Mouse (Mus musculus): Measurements from ENCODE around the gene Cep112. TPM values are rescaled to one million over a fixed set of nuclear protein-coding genes. Genes with fewer than 3 reads are reported as not detected.

The Cep112 gene
- total RNA-seq, 2 experiments from 2014 or later: 10.7 to 14.2 TPM

DNA sequence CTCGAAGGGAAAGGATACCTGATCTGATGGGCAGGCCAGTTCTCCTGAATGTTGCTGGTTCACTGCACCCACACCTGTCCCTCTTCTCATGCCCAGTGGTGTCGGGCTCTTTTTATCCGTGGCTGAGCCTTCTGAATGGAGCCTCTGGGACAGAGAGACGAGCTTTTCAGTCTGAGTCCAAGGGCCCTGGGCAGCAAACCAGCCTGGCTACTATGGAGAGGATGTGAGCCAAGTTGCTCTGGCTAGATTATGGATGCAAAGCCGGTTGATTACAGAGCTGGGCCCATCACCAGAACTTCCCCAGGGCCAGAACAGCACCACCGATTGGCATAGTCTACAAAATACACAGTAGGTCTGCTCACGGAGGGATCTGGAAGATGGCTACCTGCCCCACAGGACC, 476.7 kb downstream of the Cep112 start:
- peak; percentile 51 to 79 for DNase-seq (ENCODE audit: low spot score in 2 of 2)

DNA sequence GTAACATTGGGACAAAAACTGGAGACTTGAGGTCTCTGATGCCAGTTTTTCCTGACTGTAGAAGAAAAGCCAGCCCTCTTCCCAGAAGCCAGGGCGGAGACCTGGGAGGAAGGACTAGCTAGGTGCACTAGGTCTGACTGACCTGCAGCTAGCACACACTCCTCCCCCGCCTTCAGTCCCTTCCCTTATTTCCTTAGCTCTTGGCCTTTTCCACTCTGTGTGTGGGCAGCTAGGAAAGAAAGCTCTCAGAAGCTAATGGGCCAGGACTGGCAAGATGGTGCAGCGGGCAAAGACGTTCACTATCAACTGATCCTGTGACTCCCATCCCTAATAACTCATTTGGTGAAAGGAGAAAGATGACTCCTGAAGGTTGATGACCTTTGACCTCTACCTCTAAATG, 477.3 kb downstream of the Cep112 start:
- DNase-seq (ENCODE audit: low spot score in 2 of 2): no peak

DNA sequence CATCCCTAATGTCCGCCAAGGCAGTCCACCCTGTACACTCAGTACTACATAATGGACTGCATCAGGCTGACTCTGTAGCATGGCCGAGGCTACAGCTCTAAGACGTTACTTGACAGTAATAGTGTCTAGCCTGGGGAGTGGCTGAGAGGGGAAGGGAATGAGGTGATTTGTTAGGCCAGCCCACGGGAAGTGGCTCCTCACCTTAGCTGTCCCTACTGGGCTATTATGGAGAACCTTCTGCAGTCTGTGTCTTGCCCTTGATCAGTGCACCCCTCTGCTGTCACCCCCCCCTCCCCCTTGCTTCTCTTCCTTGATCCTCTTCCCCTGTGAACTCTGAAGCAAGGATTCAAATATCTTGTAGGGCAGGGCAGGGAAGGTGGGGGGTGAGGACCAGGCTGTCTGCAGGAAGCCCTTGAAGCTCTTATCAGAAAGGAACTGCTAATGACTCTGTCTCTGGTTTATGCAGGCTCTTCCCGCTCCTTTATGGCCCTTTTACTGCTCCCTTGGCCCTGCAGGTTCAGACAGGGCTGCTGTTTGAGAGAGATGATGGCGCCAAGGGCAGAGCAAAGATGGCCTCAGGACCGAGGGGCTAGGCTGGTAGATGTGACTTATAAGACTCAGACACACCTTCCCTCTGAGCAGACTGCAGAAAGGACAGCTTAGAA, 481.7 kb downstream of the Cep112 start:
- DNase-seq (ENCODE audit: low spot score in 2 of 2): no peak

DNA sequence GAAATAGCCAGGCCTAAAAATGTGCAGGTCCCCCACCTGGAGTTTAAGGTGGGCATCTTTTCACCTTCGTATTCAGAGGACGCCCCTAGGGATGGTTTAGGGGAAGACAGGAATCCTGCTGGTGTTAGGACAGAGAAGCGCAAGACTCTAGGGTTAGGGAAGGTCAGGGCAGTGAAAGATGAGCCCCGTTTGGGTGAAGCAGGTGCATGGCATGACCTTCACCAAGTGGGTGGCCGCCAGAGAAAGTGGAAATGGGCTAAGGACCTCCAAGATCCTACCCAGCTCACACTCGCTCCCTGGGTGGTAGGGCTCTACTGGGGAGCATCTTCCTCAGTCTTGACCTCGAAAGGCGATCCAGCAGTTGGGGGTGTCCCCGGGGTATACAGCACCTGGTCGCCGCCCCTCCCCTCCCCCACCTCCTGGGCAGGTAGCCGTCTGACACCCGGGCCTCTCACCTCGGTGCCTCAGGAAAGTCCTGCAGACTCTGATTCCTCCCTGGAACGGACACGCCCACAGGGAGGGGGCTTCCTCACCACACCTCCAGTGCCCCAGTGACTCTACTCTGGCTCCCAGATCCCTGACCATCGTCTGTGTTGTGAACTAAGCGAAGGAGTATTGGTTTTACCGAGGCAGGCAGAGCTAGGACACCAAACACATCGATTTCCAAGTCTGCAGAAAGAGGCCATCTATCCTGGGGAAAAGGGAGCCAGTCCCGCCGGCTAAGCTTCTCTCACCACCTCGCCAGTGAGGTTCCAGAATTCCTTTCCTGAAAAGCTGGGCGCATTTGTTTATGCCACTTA, 484.6 kb downstream of the Cep112 start:
- DNase-seq (ENCODE audit: low spot score in 2 of 2): no peak

Other genes starting within 250 kb of the Cep112 start
- 1 to 10 TPM in 1 of 2 experiments, under 1 TPM in 1; 0.37 to 1.9 TPM for gene Apoh, start 81.8 kb upstream of the Cep112 start, total RNA-seq (2021)
- 100 to 1,000 TPM; 205 to 208 TPM for gene Prkca, start 81.3 kb upstream of the Cep112 start, total RNA-seq (2021)

Measured in layer of hippocampus, postnatal 14 days (tissue).